Mouse (Mus musculus) T-cell, adult 2 months (primary cell): ENCODE results near the gene Espl1.
"Not testable (repeated sequence)": the region's sequence is repeated elsewhere in the genome, so short reads cannot be mapped to it uniquely, and the experiment has no call there.

Source experiments
- DNase-seq: peaks from one replicate; pipeline ENCODE4 v3.0.0; 2022; ENCODE audit warnings: low spot score

Gene Espl1

GRCm38 (mm10) chr15:102335254-102335653 lies 39.2 kb downstream of the Espl1 start:
- DNase-seq = no peak

GRCm38 (mm10) chr15:102335925-102336324 lies 39.9 kb downstream of the Espl1 start:
- DNase-seq = not testable (repeated sequence)

GRCm38 (mm10) chr15:102336946-102337345 lies 40.9 kb downstream of the Espl1 start:
- no peak for DNase-seq

GRCm38 (mm10) chr15:102339612-102340011 lies 43.5 kb downstream of the Espl1 start:
- no peak for DNase-seq

- DNase-seq = peak; percentile 62
These were observed 45.5 kb downstream of the Espl1 start for GRCm38 (mm10) chr15:102341580-102341979.

- no peak for DNase-seq
These were observed 48.4 kb downstream of the Espl1 start for GRCm38 (mm10) chr15:102344490-102344889.

GRCm38 (mm10) chr15:102346444-102346843 lies 50.4 kb downstream of the Espl1 start:
- no peak for DNase-seq

GRCm38 (mm10) chr15:102350138-102350941 lies 54.3 kb downstream of the Espl1 start, which contains the start of gene Aaas:
TSS of gene Aaas (minus strand) at chr15:102350771.
- DNase-seq = peak; percentile 92

- no peak for DNase-seq
These were observed 54.9 kb downstream of the Espl1 start for GRCm38 (mm10) chr15:102350942-102351291.

- DNase-seq = no peak
These were observed 56.1 kb downstream of the Espl1 start for GRCm38 (mm10) chr15:102352177-102352576.

- no peak for DNase-seq
These were observed 57.9 kb downstream of the Espl1 start for GRCm38 (mm10) chr15:102353986-102354385.

GRCm38 (mm10) chr15:102355134-102355870 lies 59.2 kb downstream of the Espl1 start:
- peak; percentile 41 for DNase-seq

- no peak for DNase-seq
These were observed 59.9 kb downstream of the Espl1 start for GRCm38 (mm10) chr15:102355871-102356441.

- DNase-seq = no peak
These were observed 60.6 kb downstream of the Espl1 start for GRCm38 (mm10) chr15:102356501-102357325.

- peak; percentile 8 for DNase-seq
These were observed 62.1 kb downstream of the Espl1 start for GRCm38 (mm10) chr15:102358126-102358525.

- DNase-seq = no peak
These were observed 62.8 kb downstream of the Espl1 start for GRCm38 (mm10) chr15:102358834-102359233.

GRCm38 (mm10) chr15:102362648-102363047 lies 66.6 kb downstream of the Espl1 start:
- DNase-seq = no peak

- DNase-seq = no peak
These were observed 68.6 kb downstream of the Espl1 start for GRCm38 (mm10) chr15:102364678-102365077.

GRCm38 (mm10) chr15:102366238-102366637 lies 70.2 kb downstream of the Espl1 start:
- DNase-seq = no peak

GRCm38 (mm10) chr15:102366733-102367344 lies 70.8 kb downstream of the Espl1 start, which contains the start of gene Sp7:
TSS of gene Sp7 (minus strand) at chr15:102367182.
- DNase-seq = no peak

GRCm38 (mm10) chr15:102369972-102370371 lies 73.9 kb downstream of the Espl1 start:
- DNase-seq = no peak
